Mouse (Mus musculus) ES-Bruce4 (cell line): ENCODE measurements around the gene Ralb.

ENCODE experiments used
- CTCF ChIP-seq: IDR thresholded peaks from one replicate; pipeline ENCODE4 v1.8.1; 2011; ENCODE audit warnings: low read depth, low read length
- POLR2A ChIP-seq: IDR thresholded peaks from one replicate; pipeline ENCODE4 v1.8.1; 2011; ENCODE audit warnings: low read length; ENCODE audit not compliant: insufficient read depth

DNA sequence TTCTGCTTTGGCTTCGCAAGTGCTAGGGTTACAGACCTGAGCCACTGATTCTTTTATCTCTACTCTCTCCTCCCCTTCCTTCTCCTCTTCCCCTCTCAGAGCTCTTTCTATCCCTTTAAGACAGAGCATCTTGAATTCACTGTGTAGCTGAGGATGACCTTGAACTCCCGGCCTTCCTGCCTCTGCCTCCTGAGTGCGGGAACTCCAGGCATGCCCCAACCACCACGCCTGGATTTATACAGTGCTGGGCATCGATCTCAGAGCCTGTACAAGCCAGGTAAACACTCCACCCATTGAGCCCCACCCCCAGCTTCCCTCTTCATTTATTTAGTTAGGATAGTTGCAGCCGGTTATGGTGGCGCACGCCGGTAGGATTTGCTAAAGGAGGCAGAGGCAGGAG is 61.7 kb downstream of the Ralb start:
- TF ChIP-seq POLR2A (no peak), CTCF (no peak)
